In genomic region chr15:85369765-85370164, GRCm38 (mm10) we compare ENCODE assay signal across 23 mouse cellular contexts. TPM values are rescaled to one million over a fixed set of nuclear protein-coding genes. Genes with fewer than 3 reads are reported as not detected.
DNase-seq lines count a peak whose midpoint lies in the region; ATAC-seq and TF ChIP-seq lines count a peak whose summit lies in the region.
"Had no signal": no experiment of that assay in that cellular context is flagged by ENCODE, and none has a peak within 500 bp of the region (broad histone marks: within the 10 kb centered on the region; RNA-seq: fewer than 3 reads in every experiment).

No protein-coding gene starts in this region.

- H3K4me1 ChIP-seq in heart, embryonic 10.5 days = no peaks in the 10 kb centered on the region
- H3K4me1 ChIP-seq in heart, embryonic 12.5 days (replicated peaks) = no peaks in the 10 kb centered on the region
- no peaks in the 10 kb centered on the region for H3K4me1 ChIP-seq in kidney, postnatal 0 days (replicated peaks; ENCODE audit: insufficient read depth, low read length)
- H3K4me1 ChIP-seq in lung, embryonic 14.5 days (ENCODE audit: insufficient read depth) = no peaks in the 10 kb centered on the region

- no peak overlapping the region for H3K27ac ChIP-seq in heart, embryonic 10.5 days
- H3K27ac ChIP-seq in heart, embryonic 12.5 days (ENCODE audit: poor library complexity, severe bottlenecking) = no peak overlapping the region
- H3K27ac ChIP-seq in kidney, postnatal 0 days = no peak overlapping the region
- H3K27ac ChIP-seq in lung, embryonic 14.5 days (ENCODE audit: low read depth) = no peak overlapping the region

- no peak overlapping the region for H3K4me2 ChIP-seq in heart, embryonic 12.5 days
- no peak overlapping the region for H3K4me2 ChIP-seq in kidney, postnatal 0 days (ENCODE audit: low read length)
- no peak overlapping the region for H3K4me2 ChIP-seq in lung, embryonic 14.5 days

- no peaks in the 10 kb centered on the region for H3K27me3 ChIP-seq in heart, embryonic 10.5 days (ENCODE audit: insufficient read depth, poor library complexity, severe bottlenecking)
- no peaks in the 10 kb centered on the region for H3K27me3 ChIP-seq in heart, embryonic 12.5 days (replicated peaks)
- H3K27me3 ChIP-seq in kidney, postnatal 0 days (ENCODE audit: insufficient read depth, low read length) = no peaks in the 10 kb centered on the region
- no peaks in the 10 kb centered on the region for H3K27me3 ChIP-seq in lung, embryonic 14.5 days (ENCODE audit: insufficient read depth, low read length)
- H3K27me3 ChIP-seq: CH12.LX, Patski had no signal

- 63% methylated on average over 3 of the region's 3 CpGs for WGBS in heart, embryonic 10.5 days
- WGBS in heart, embryonic 12.5 days = 56% methylated on average over 3 of the region's 3 CpGs
- WGBS in kidney, postnatal 0 days = 42% methylated on average over 3 of the region's 3 CpGs
- WGBS in lung, embryonic 14.5 days = 10% methylated on average over 3 of the region's 3 CpGs

- peaks cover 24% of the 10 kb centered on the region for H3K36me3 ChIP-seq in heart, embryonic 10.5 days
- H3K36me3 ChIP-seq in heart, embryonic 12.5 days = peaks cover 30% of the 10 kb centered on the region
- H3K36me3 ChIP-seq in kidney, postnatal 0 days (ENCODE audit: insufficient read depth, low read length) = peaks cover 16% of the 10 kb centered on the region
- peaks cover 39% of the 10 kb centered on the region for H3K36me3 ChIP-seq in lung, embryonic 14.5 days (ENCODE audit: insufficient read depth)

- DNase-seq in heart, embryonic 10.5 days (ENCODE audit: low spot score) = peak; percentile 0
- peak; percentile 44 for DNase-seq in kidney, postnatal 0 days (ENCODE audit: low spot score)
- no peak for DNase-seq in kidney, adult 11 months
- peak; percentile 55 for DNase-seq in lung, embryonic 14.5 days
- no peak for DNase-seq in lung, postnatal 4 days
- peak; percentile 31 for DNase-seq in NIH3T3 (ENCODE audit: low read depth)
- DNase-seq in embryo, embryonic 10 days (ENCODE audit: low spot score) = no peak
- DNase-seq: adrenal gland, adult 2 months; adrenal gland, adult 8-10 months; adrenal gland, postnatal 10 days; adrenal gland, postnatal 14 days; adrenal gland, postnatal 25 days; adrenal gland, postnatal 36 days; B cell, adult 2 months; cerebellum, adult 11 months; cerebellum, adult 11-12 months; cerebellum, adult 18-20 months had no signal

- H3K9ac ChIP-seq in heart, embryonic 12.5 days = no peak overlapping the region
- no peak overlapping the region for H3K9ac ChIP-seq in kidney, postnatal 0 days (ENCODE audit: low read depth, low read length)
- H3K9ac ChIP-seq in lung, embryonic 14.5 days = no peak overlapping the region

- no peaks in the 10 kb centered on the region for H3K9me3 ChIP-seq in heart, embryonic 10.5 days
- no peaks in the 10 kb centered on the region for H3K9me3 ChIP-seq in heart, embryonic 12.5 days (replicated peaks)
- no peaks in the 10 kb centered on the region for H3K9me3 ChIP-seq in kidney, postnatal 0 days (replicated peaks; ENCODE audit: low read length)
- H3K9me3 ChIP-seq in lung, embryonic 14.5 days (ENCODE audit: low read depth, low read length) = no peaks in the 10 kb centered on the region
- H3K9me3 ChIP-seq: G1E had no signal

- no peak for ATAC-seq in heart, embryonic 12.5 days (ENCODE audit: insufficient number of reproducible peaks, low FRiP score)
- ATAC-seq in kidney, postnatal 0 days (replicated peaks; ENCODE audit: low FRiP score, low read depth) = no peak
- ATAC-seq in lung, embryonic 14.5 days (ENCODE audit: insufficient read depth) = peak; percentile 82; the same call in 1 of the 2 replicates
- ATAC-seq: activated CD4-positive, CD25-positive, alpha-beta regulatory T cell, adult 4 months; CD4-positive, CD25-positive, alpha-beta regulatory T cell, adult 4 months; Patski had no signal

- TF ChIP-seq CTCF in kidney, postnatal 0 days (IDR thresholded peaks at IDR 0.05; ENCODE audit: low read depth) = no peak
- no peak for TF ChIP-seq CTCF in lung, embryonic 14.5 days (IDR thresholded peaks at IDR 0.05; ENCODE audit: low read depth)

- no peak overlapping the region for H3K4me3 ChIP-seq in heart, embryonic 10.5 days
- H3K4me3 ChIP-seq in heart, embryonic 12.5 days = no peak overlapping the region
- H3K4me3 ChIP-seq in kidney, postnatal 0 days (replicated peaks; ENCODE audit: low read depth, low read length) = no peak overlapping the region
- no peak overlapping the region for H3K4me3 ChIP-seq in lung, embryonic 14.5 days (ENCODE audit: low read depth, low read length)

RNA-seq across cellular contexts. Expression of gene Atxn10, which starts 33.7 kb away (rescaled TPM):
- polyA plus RNA-seq in heart, embryonic 10.5 days (2016; fragmentation: Nextera tagmentation; extraction: Ambion mirVana) = 294 and 302 TPM in 2 replicates
- polyA plus RNA-seq in heart, embryonic 12.5 days (2016; fragmentation: Nextera tagmentation; extraction: Ambion mirVana) = 240 and 241 TPM in 2 replicates
- 215 and 237 TPM in 2 replicates for polyA plus RNA-seq in kidney, postnatal 0 days (2015; fragmentation: Nextera tagmentation; extraction: Ambion mirVana)
- polyA plus RNA-seq in lung, embryonic 14.5 days (2014; fragmentation: Nextera tagmentation; extraction: Ambion mirVana) = 345 and 360 TPM in 2 replicates

Comparison
In these comparisons a context has a peak if more than half of its experiments do, and no peak if none do; other contexts are left out.
1. DNase-seq: peak in heart, embryonic 10.5 days (single experiment), kidney, postnatal 0 days (single experiment), lung, embryonic 14.5 days (single experiment) and NIH3T3 (single experiment); none in kidney, adult 11 months (single experiment), lung, postnatal 4 days (0 of 2) and embryo, embryonic 10 days (single experiment).